Mouse (Mus musculus) forebrain, embryonic 10.5 days (tissue): Measurements from ENCODE around the gene Adsl. TPM values are rescaled to one million over a fixed set of nuclear protein-coding genes. Genes with fewer than 3 reads are reported as not detected.

Experiments
- DNase-seq: peaks from one replicate; pipeline ENCODE4 v3.0.0-alpha.2; 2017; ENCODE audit warnings: low spot score; ENCODE audit errors: extremely low spot score
- H3K27ac ChIP-seq: fragments of 300-500 bp; sonication (generic); 2 replicates; pipeline ENCODE4 v1.5.1; 2016; ENCODE audit warnings: mild to moderate bottlenecking
- H3K27me3 ChIP-seq: fragments of 300-500 bp; sonication (generic); 2 replicates; pipeline ENCODE4 v1.6.1; 2016; ENCODE audit warnings: mild to moderate bottlenecking; ENCODE audit not compliant: poor library complexity, severe bottlenecking
- H3K36me3 ChIP-seq: fragments of 300-500 bp; sonication (generic); replicated peaks from 2 replicates; pipeline ENCODE4 v1.6.1; 2016; ENCODE audit warnings: mild to moderate bottlenecking, moderate library complexity
- H3K4me1 ChIP-seq: fragments of 300-500 bp; sonication (generic); 2 replicates; pipeline ENCODE4 v1.6.1; 2016
- H3K4me3 ChIP-seq: fragments of 300-500 bp; sonication (generic); 2 replicates; pipeline ENCODE4 v1.5.1; 2016; ENCODE audit warnings: mild to moderate bottlenecking, moderate library complexity
- H3K9me3 ChIP-seq: fragments of 300-500 bp; sonication (generic); 2 replicates; pipeline ENCODE4 v1.6.1; 2016; ENCODE audit warnings: mild to moderate bottlenecking, moderate library complexity
- WGBS: fragments of 180-500 bp; shearing (Covaris S2); methylation state at CpG from one replicate; pipeline ENCODE4 v1.1.7; 2016; 5-methylcytosine and 5-hydroxymethylcytosine counted together
- polyA plus RNA-seq: library from polyadenylated mRNA; unstranded; fragments of >200 nt; fragmentation: Nextera tagmentation; extraction: Ambion mirVana; gene quantifications from 2 replicates; pipeline ENCODE4 v1.2.1, GENCODE M21; 2016

The Adsl gene
- polyA plus RNA-seq, 1 experiment from 2014 or later = 236 TPM

DNA sequence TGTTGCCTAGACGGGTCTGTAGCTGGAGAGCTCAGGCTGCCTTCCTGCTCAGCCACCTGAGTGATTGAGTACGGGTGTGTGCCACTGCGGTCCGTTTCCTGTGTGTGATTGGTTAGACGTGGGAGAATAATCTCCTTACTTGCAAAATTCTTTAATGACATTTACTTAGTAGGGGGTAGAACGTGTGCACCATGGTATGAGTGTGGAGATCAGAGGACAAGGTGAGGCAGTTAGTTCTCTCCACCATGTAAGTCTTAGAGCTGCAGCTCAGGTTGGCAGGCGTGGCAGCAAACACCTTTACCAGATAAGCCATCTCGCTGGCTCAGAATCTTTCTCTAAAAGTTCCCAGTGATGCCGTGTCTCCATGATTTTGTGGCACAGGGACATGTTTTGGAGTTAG is 5.7 kb downstream of the Adsl start:
- no peak for DNase-seq
- peaks cover 91% of the 10 kb centered on the region for H3K36me3 ChIP-seq
- WGBS = 92% methylated on average over 9 of the region's 9 CpGs

DNA sequence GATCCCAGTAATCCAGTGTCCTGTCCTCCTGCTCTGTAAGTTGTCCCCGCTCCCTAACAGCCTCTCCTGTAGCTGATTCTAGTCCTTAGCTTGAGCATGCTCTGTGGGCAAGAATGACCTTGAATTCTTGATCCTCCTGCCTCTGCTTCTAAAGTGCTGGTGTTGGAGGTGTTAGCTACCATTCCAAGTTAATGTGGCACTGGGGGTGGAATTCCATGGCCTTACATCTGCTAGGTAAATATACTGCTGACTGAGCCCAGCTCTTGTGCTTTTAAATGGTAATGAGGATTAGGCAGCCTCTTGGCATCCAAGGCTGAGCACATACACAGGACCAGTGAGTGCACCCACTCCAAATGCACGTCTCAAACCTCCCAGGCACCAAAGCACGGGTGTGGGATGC is 6.6 kb downstream of the Adsl start:
- Histone ChIP-seq H3K9me3 (no peaks in the 10 kb centered on the region), H3K27me3 (no peaks in the 10 kb centered on the region), H3K27ac (no peak overlapping the region), H3K4me1 (peaks cover 4% of the 10 kb centered on the region), H3K4me3 (no peak overlapping the region), H3K36me3 (peaks cover 95% of the 10 kb centered on the region)
- DNase-seq = no peak
- 86% methylated on average over 3 of the region's 3 CpGs for WGBS

More for the DNA sequence above, 5.7 kb downstream of the Adsl start:
- H3K27ac ChIP-seq = no peak overlapping the region
- no peaks in the 10 kb centered on the region for H3K27me3 ChIP-seq
- H3K9me3 ChIP-seq = no peaks in the 10 kb centered on the region
- H3K4me3 ChIP-seq = no peak overlapping the region
- H3K4me1 ChIP-seq = peaks cover 13% of the 10 kb centered on the region

DNA sequence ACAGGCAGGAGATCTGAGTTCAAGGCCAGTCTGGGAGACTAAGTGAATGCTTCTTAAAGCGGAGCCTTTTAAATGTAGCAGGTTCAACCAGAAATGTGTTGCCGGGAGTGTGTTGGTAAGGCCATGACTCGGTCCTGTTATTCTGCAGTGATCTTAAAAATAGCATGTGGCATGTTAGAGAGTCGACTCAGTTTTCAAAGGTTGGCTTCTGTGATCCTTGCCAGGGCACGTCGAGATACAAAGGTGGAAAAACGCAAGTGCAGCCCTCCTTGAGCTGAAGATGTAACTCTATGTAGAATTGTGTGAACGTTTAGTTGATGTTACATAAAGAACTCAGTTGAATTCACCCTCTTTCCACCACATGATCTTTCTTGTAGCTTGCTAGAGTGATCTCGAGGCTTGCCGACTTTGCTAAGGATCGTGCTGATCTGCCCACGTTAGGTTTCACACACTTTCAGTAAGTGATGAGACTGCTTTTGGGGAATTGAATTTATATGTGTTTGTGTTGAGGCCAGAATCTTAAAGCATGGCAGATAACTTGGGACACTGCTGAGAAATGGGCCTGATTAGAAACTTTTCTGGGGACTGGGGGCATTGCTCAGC is 7.6 kb downstream of the Adsl start:
- no peaks in the 10 kb centered on the region for H3K4me1 ChIP-seq
- WGBS = 95% methylated on average over 12 of the region's 12 CpGs
- H3K27me3 ChIP-seq = no peaks in the 10 kb centered on the region
- H3K4me3 ChIP-seq = no peak overlapping the region
- no peaks in the 10 kb centered on the region for H3K9me3 ChIP-seq
- H3K27ac ChIP-seq = no peak overlapping the region
- peaks cover 95% of the 10 kb centered on the region for H3K36me3 ChIP-seq
- DNase-seq = no peak

DNA sequence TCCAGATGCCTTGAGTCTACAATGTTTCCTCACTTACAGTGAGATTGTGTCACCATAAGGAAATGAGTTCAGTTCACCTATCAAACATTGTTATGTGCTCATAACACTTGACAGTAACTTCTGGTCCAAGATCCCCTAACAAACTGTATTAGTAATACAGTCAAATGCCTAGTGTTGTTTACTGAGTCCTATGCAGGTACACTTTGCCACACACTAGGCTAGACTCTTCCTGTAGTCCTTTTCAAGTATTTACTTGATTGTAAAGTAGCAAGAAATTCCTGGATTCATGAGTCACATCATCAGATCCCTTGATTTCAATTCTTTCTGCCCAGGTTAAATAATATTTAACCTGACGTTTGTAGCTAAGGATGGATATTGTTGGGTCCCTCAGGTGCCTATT is 21.1 kb downstream of the Adsl start:
- H3K4me3 ChIP-seq = no peak overlapping the region
- no peak for DNase-seq
- no peaks in the 10 kb centered on the region for H3K9me3 ChIP-seq
- H3K4me1 ChIP-seq = no peaks in the 10 kb centered on the region
- H3K36me3 ChIP-seq = peaks cover 64% of the 10 kb centered on the region
- 88% methylated on average over 1 of the region's 1 CpGs for WGBS
- no peak overlapping the region for H3K27ac ChIP-seq
- no peaks in the 10 kb centered on the region for H3K27me3 ChIP-seq

DNA sequence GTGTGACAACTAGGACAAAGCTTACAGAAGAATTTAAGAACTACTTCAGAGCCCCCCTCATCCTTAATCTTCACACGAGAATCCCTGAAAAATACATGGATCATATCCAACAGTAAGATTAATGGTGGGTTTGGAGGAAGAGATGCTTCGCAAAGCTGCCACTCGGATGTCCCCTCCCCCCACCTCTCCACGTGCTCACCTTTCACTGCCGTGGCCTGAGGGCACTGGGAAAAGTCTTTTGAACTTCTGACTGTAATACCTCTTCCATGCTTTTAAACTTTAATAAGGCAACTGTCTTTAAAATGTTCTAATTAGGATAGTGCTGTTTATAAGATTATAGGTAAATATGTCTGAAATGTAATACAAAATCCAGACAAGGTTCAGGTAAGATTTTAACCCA is 26.0 kb downstream of the Adsl start:
- DNase-seq = no peak
- Histone ChIP-seq H3K4me1 (peaks cover 17% of the 10 kb centered on the region), H3K27me3 (no peaks in the 10 kb centered on the region), H3K36me3 (peaks cover 20% of the 10 kb centered on the region), H3K27ac (no peak overlapping the region), H3K4me3 (no peak overlapping the region), H3K9me3 (no peaks in the 10 kb centered on the region)
- 62% methylated on average over 5 of the region's 5 CpGs for WGBS

DNA sequence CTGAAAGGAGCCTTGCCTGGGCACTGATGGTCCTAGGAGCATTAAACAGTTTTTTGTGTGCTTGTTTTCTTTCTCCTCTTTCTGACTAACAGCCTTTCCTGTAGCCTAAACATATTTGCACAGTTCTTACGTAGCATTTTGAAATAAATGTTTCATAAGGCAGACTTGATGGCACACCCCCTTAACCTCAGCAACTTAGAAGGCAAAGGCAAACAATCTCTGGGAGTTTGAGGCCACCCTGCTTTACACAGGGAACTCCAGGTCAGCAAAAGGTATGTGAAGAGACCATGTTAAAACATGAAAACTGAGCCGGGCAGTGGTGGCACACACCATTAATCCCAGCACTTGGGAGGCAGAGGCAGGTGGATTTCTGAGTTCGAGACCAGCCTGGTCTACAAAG is 27.4 kb downstream of the Adsl start:
- Histone ChIP-seq H3K4me3 (no peak overlapping the region), H3K9me3 (no peaks in the 10 kb centered on the region), H3K27me3 (no peaks in the 10 kb centered on the region), H3K4me1 (peaks cover 17% of the 10 kb centered on the region), H3K36me3 (peaks cover 7% of the 10 kb centered on the region), H3K27ac (no peak overlapping the region)
- WGBS = 92% methylated on average over 3 of the region's 3 CpGs
- no peak for DNase-seq

DNA sequence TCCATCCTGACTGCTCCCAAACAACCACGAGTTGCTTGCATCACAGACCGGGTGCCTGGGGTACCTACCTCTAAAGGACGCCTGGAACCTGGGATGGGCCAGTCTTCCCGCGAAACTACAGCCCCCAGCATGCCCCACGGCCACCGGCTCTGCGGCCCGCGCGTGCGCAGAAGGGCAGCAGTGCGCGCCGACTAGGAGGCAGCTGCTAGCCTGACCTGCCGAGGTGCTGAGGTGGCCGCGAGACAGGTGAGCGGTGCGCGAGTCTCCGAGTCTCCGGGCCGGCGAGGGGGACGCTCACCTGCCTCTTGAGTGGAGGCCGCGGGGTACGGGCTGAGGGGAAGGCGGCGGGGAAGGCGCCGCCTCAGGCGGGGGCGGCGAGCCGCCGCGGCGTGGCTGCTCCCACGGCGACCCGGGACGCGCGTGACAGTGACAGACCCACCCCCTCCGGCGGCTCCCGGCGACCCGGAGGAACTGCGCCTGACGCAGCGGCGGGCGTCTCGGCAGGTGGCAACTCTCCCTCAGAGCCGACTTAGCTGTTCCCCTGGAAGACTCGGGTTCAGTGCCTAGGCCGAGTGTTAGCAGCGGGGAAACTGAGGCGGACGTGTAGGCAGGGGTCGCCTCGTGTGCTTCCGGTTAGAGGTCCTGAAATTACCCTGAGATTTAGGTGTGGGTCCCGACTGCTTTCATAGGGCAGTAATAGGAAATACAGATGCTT is 29.5 kb downstream of the Adsl start, which contains the start of gene Sgsm3:
Gene Sgsm3, plus strand, starts transcription at position 146 of the 715 bp plus-strand sequence.
- H3K4me1 ChIP-seq = peaks cover 17% of the 10 kb centered on the region
- under 1% methylated on average over 67 of the region's 67 CpGs for WGBS

DNA sequence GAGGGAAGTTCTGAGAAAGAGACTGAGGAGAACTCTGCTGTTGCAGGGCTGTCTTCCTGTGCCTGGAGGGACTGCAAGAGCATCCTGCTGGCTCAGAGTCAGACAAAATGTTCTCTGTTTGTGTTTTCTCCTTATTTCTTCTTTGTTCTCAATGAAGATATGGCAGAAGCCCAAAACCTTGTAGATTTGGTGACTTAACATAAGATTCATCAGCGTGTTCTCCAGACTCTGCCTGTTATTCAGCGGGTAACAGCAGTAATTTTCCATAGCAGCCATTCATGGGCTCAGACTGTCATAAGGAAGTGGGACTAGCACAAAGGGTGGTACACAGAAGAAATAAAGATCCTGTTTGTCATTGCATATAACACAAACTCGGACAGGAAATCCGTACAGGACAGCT is 31.3 kb downstream of the Adsl start:
- Histone ChIP-seq H3K36me3 (no peaks in the 10 kb centered on the region), H3K4me1 (peaks cover 17% of the 10 kb centered on the region), H3K9me3 (no peaks in the 10 kb centered on the region), H3K27me3 (no peaks in the 10 kb centered on the region), H3K27ac (no peak overlapping the region), H3K4me3 (no peak overlapping the region)
- WGBS = 87% methylated on average over 4 of the region's 4 CpGs
- no peak for DNase-seq

More for the DNA sequence above, 29.5 kb downstream of the Adsl start, which contains the start of gene Sgsm3:
- Histone ChIP-seq H3K4me3 (peak within 1 kb of the TSS; percentile 90), H3K36me3 (no peaks in the 10 kb centered on the region), H3K9me3 (no peaks in the 10 kb centered on the region), H3K27ac (peak within 1 kb of the TSS; percentile 87), H3K27me3 (no peaks in the 10 kb centered on the region)
- DNase-seq = peak; percentile 81

DNA sequence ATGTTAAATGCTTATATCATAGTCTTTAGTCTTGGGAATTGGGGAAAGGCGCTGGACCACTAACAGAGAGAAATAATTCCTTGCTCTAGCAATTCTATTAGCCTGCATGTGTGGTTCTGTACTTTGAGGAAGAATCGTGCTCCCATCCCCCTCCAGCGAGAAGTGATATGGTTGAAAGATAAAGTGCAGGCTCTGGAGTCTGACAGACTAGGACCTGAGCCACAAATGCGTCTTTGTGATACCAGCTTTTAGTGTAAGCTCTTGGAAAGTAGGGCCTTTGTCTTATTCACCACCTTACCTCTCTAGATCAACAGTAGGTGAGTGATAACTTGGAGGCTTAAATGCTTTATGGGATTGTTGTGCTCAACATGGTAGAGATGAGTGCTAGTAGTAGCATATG is 32.9 kb downstream of the Adsl start:
- Histone ChIP-seq H3K4me1 (peaks cover 17% of the 10 kb centered on the region), H3K4me3 (no peak overlapping the region), H3K36me3 (no peaks in the 10 kb centered on the region), H3K9me3 (no peaks in the 10 kb centered on the region), H3K27me3 (no peaks in the 10 kb centered on the region), H3K27ac (no peak overlapping the region)
- 92% methylated on average over 4 of the region's 4 CpGs for WGBS
- DNase-seq = no peak

DNA sequence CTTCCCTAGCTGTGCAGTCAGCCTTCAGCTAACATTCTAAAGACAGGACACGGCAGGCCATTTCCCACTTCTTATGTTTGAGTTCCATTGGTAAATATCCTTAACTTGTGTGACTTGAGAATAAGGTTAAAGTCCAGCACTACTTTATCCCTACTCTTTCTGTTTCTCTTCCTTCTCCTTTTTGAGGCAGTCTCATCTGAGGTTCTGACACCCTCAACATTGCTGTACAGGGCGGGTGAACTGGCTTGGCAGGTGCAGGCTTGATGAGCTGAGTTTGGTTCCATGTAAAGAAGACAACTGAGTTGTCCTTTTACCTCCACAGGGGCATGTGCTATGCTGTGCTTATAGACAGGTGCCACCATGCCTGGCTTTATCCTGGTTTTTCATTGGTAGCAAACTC is 35.0 kb downstream of the Adsl start:
- 96% methylated on average over 2 of the region's 2 CpGs for WGBS
- Histone ChIP-seq H3K27me3 (no peaks in the 10 kb centered on the region), H3K36me3 (no peaks in the 10 kb centered on the region), H3K4me1 (peaks cover 7% of the 10 kb centered on the region), H3K9me3 (no peaks in the 10 kb centered on the region), H3K4me3 (no peak overlapping the region), H3K27ac (no peak overlapping the region)
- no peak for DNase-seq

DNA sequence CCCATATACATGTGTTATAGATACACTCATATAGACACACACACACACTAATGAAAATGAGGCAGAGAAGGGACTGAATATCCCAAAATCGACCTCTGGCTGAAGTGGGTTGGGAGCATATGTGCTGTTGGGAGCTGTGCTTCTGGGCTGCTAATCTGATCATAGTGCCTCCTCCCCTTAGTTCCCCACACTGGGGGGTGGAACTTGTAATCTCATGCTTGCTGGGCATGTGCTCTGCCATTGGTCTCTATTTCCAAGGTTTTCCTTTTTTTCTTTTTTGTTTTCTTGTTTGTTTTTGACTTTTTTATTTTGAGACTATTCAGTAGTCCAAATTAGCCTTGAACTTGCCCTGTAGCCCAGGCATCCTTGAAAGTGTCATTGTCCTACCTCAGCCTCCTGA is 40.0 kb downstream of the Adsl start:
- Histone ChIP-seq H3K36me3 (no peaks in the 10 kb centered on the region), H3K4me3 (no peak overlapping the region), H3K27me3 (no peaks in the 10 kb centered on the region), H3K27ac (no peak overlapping the region), H3K9me3 (no peaks in the 10 kb centered on the region), H3K4me1 (no peaks in the 10 kb centered on the region)
- WGBS = 56% methylated on average over 1 of the region's 1 CpGs
- no peak for DNase-seq

DNA sequence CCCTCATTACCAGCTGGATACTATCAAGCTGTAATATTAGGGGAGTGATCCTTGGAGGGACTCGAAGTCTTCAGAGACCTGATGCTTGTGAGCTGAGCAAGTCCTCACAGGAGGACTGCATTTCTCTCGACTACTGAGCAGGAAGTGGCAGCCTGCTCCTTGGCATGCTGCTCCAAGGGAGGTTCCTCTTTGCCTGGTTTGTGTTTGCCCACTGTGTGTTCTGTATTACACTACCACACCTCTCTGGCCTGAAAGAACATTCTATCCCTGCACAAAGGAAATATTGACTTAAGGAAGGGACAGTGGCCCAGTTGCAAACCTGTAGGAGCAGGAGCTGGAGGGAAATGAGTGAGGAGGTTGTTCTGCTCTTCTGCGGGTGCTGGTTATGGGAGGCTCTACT is 41.4 kb downstream of the Adsl start:
- DNase-seq = no peak
- no peaks in the 10 kb centered on the region for H3K27me3 ChIP-seq
- H3K27ac ChIP-seq = no peak overlapping the region
- H3K9me3 ChIP-seq = no peaks in the 10 kb centered on the region
- no peaks in the 10 kb centered on the region for H3K4me1 ChIP-seq
- no peak overlapping the region for H3K4me3 ChIP-seq
- H3K36me3 ChIP-seq = no peaks in the 10 kb centered on the region
- WGBS = 82% methylated on average over 3 of the region's 3 CpGs

DNA sequence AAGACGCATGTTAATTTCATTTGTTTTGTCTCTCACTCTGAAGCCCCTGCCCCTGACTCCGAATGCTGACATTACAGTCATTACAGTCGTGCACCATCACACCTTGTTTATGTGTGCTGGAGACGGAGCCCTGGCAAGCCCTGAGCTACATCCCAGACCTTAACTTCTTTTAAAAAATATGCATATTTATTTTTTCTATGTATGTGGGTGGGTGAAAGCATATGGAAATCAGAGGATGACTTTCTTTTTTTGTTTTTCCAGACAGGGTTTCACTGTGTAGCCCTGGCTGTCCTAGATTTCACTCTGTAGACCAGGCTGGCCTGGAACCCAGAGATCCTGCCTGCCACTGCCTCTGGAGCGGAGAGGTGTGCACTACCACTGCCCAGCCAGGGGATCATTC is 46.7 kb downstream of the Adsl start:
- Histone ChIP-seq H3K27ac (no peak overlapping the region), H3K4me1 (peaks cover 4% of the 10 kb centered on the region), H3K27me3 (no peaks in the 10 kb centered on the region), H3K36me3 (no peaks in the 10 kb centered on the region), H3K9me3 (no peaks in the 10 kb centered on the region), H3K4me3 (no peak overlapping the region)
- WGBS = 92% methylated on average over 5 of the region's 5 CpGs
- no peak for DNase-seq
